Mouse (Mus musculus) neural tube, postnatal 0 days (tissue): Measurements from ENCODE around the gene Olfr1250. TPM values are rescaled to one million over a fixed set of nuclear protein-coding genes. Genes with fewer than 3 reads are reported as not detected.

Source experiments
- polyA plus RNA-seq: library from polyadenylated mRNA; unstranded; fragments of >200 nt; fragmentation: Nextera tagmentation; extraction: Ambion mirVana; gene quantifications from 2 replicates; pipeline ENCODE4 v1.2.1, GENCODE M21; 2015

Gene Olfr1250
- not detected in 2 replicates for polyA plus RNA-seq

DNA sequence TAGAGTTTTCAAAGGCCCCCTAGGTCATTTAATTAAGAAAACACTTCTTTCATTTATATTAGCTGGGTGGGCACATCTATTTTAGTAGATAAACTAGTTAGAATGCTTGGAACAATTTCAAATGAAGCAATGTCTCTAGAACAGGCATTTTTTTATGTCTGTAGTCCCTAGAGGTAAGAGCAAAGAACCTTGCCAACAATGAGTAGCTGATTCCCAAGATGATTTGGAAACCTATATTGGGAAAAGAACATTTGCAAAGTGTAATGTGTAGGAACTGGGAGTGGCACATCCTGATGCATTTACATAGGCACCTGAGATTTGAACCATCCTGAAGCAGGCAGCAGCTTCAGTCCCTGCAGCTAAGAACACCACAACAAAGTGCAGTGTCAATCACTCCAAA, at the start of gene Olfr1250:
Gene Olfr1250, minus strand, starts transcription at position 101 of the 400 bp plus-strand sequence.

DNA sequence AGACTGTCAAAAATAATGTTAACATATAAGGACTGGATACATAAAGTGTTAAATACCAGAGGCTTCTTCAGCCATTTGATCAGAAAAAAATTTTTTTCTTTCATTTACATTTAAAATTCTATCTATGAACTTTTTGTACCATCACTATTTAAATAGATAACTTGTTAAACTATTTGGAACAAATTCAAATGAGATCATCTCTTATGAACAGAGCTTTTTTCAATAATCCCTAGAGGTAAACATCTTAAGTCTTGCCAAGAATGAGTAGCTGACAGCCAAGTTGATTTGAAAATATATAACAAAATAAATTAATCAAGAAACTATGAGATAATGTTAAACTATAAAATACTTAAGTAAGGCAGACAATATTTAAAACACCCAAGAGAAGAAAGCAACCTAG, 10.6 kb upstream of the Olfr1250 start, which contains the start of gene Olfr1251:
Gene Olfr1251, minus strand, starts transcription at position 101 of the 400 bp plus-strand sequence.

DNA sequence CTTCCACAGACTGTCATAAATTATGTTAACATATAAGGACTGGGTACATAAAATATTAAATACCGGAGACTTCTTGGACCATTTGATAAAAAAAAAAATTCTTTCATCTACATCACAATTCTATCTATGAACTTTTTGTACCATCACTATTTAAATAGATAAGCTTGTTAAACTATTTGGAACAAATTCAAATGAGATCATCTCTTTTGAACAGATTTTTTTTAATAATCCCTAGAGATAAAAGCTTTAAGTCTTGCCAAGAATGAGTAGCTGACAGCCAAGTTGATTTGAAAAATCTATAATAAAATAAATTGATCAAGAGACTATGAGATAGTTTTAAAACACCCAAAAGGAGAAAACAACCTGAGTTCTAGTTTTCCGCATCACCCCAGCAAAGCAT, 26.4 kb downstream of the Olfr1250 start, which contains the start of gene Olfr1249:
Gene Olfr1249, minus strand, starts transcription at position 101 of the 400 bp plus-strand sequence.

DNA sequence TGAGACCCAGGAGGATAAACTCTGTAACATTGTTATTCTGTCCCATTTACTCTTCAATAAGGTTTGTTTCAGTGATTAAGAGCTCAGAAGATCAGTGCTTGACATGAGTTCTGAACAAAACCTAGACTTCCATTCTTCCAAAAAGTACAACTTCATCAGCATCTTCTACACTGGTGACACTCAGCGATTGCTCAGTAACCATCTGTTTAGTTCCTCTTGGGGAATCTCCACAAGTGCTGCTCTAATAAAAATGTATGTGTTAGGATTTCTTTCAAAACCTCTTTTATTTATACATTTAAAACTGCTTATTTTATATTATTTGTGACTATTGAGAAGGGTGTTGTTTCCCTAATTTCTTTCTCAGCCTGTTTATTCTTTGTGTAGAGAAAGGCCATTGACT, 43.1 kb downstream of the Olfr1250 start, which contains the start of gene Olfr1248:
Gene Olfr1248, minus strand, starts transcription at position 101 of the 400 bp plus-strand sequence.

DNA sequence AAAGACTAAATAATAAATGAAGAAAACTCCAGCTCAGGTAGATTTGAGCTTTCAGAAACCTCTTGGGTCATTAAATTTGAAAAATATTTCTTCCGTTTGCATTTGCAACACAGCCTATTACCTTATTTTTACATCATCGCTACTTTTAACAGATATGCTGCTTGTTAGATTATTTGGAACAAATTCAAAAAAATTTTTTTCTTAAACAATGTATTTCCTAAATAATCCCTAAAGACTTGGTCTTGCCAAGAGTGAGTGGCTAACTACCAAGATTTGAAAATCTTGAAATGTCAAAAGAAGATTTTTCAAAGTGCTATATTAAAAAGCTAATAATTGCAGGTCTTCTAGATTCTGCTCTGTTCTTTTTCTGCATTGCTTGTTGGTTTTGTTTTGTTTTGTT, 47.2 kb downstream of the Olfr1250 start, which contains the start of gene Olfr1247:
Gene Olfr1247, minus strand, starts transcription at position 101 of the 400 bp plus-strand sequence.

Other genes with a start within 250 kb of the Olfr1250 start
- not detected in 2 replicates for gene Olfr1239, start 241.1 kb downstream of the Olfr1250 start, polyA plus RNA-seq
- gene Olfr1240, start 218.5 kb downstream of the Olfr1250 start, polyA plus RNA-seq = not detected in 2 replicates
- not detected in 2 replicates for gene Olfr1241, start 174.3 kb downstream of the Olfr1250 start, polyA plus RNA-seq
- not detected in 2 replicates for gene Olfr1242, start 163.1 kb downstream of the Olfr1250 start, polyA plus RNA-seq
- gene Olfr1243, start 130.0 kb downstream of the Olfr1250 start, polyA plus RNA-seq = not detected in 2 replicates
- not detected in 2 replicates for gene Olfr1245, start 83.0 kb downstream of the Olfr1250 start, polyA plus RNA-seq
- not detected in 2 replicates for gene Olfr1246, start 68.3 kb downstream of the Olfr1250 start, polyA plus RNA-seq
- gene Olfr1247, start 47.3 kb downstream of the Olfr1250 start, polyA plus RNA-seq = not detected in 2 replicates
- gene Olfr1248, start 43.2 kb downstream of the Olfr1250 start, polyA plus RNA-seq = not detected in 2 replicates
- not detected in 2 replicates for gene Olfr1249, start 26.5 kb downstream of the Olfr1250 start, polyA plus RNA-seq
- gene Olfr1251, start 10.5 kb upstream of the Olfr1250 start, polyA plus RNA-seq = not detected in 2 replicates
- not detected in 2 replicates for gene Olfr1252, start 63.5 kb upstream of the Olfr1250 start, polyA plus RNA-seq
- gene Olfr1253, start 95.6 kb upstream of the Olfr1250 start, polyA plus RNA-seq = not detected in 2 replicates
- gene Olfr1254, start 132.2 kb upstream of the Olfr1250 start, polyA plus RNA-seq = not detected in 2 replicates
- gene Olfr1255, start 150.6 kb upstream of the Olfr1250 start, polyA plus RNA-seq = not detected in 2 replicates
- gene Olfr1256, start 180.1 kb upstream of the Olfr1250 start, polyA plus RNA-seq = not detected in 2 replicates
- gene Olfr48, start 186.7 kb upstream of the Olfr1250 start, polyA plus RNA-seq = 0.13 TPM in 1 of 2 replicates, not detected in the other
- gene Olfr1257, start 217.0 kb upstream of the Olfr1250 start, polyA plus RNA-seq = not detected in 2 replicates